Mouse (Mus musculus) liver, postnatal 0 days (tissue): Measurements from ENCODE around the gene Rbbp5. TPM values are rescaled to one million over a fixed set of nuclear protein-coding genes. Genes with fewer than 3 reads are reported as not detected.
"Not testable (repeated sequence)": the region's sequence is repeated elsewhere in the genome, so short reads cannot be mapped to it uniquely, and the experiment has no call there.

Experiments
- ATAC-seq: fragments of 200-750 bp; cut with Nextera tagmentation; 2 replicates; pipeline ENCODE4 v1.8.0; 2017; ENCODE audit warnings: mild to moderate bottlenecking, moderate library complexity
- DNase-seq: peaks from one replicate; pipeline ENCODE4 v3.0.0-alpha.2; 2016
- H3K27ac ChIP-seq: fragments of 300-500 bp; sonication (generic); 2 replicates; pipeline ENCODE4 v1.5.1; 2014; ENCODE audit warnings: antibody characterized with exemption, moderate library complexity, mild to moderate bottlenecking, low read depth
- H3K27me3 ChIP-seq: fragments of 300-500 bp; sonication (generic); 2 replicates; pipeline ENCODE4 v1.6.1; 2014; ENCODE audit warnings: low read length, control low read depth, mixed read lengths; ENCODE audit not compliant: insufficient read depth
- H3K36me3 ChIP-seq: fragments of 300-500 bp; sonication (generic); replicated peaks from 2 replicates; pipeline ENCODE4 v1.6.1; 2014; ENCODE audit warnings: mild to moderate bottlenecking, control low read depth, low read length, moderate library complexity, mixed read lengths; ENCODE audit not compliant: insufficient read depth
- H3K4me1 ChIP-seq: fragments of 300-500 bp; sonication (generic); 2 replicates; pipeline ENCODE4 v1.6.1; 2014; ENCODE audit warnings: antibody characterized with exemption, mild to moderate bottlenecking, control low read depth; ENCODE audit not compliant: insufficient read depth
- H3K4me2 ChIP-seq: fragments of 300-500 bp; sonication (generic); 2 replicates; pipeline ENCODE4 v1.6.1; 2014; ENCODE audit warnings: low read depth, mild to moderate bottlenecking, low read length, moderate library complexity, mixed read lengths
- H3K4me3 ChIP-seq: fragments of 300-500 bp; sonication (generic); 2 replicates; pipeline ENCODE4 v1.5.1; 2014; ENCODE audit warnings: low read depth, low read length
- H3K9ac ChIP-seq: fragments of 300-500 bp; sonication (generic); replicated peaks from 2 replicates; pipeline ENCODE4 v1.6.1; 2014; ENCODE audit warnings: mild to moderate bottlenecking, moderate library complexity
- H3K9me3 ChIP-seq: fragments of 300-500 bp; sonication (generic); 2 replicates; pipeline ENCODE4 v1.6.1; 2016; ENCODE audit warnings: mild to moderate bottlenecking, control low read depth, low read length, mixed read lengths
- CTCF ChIP-seq: sonication (generic); IDR thresholded peaks from 2 replicates; pipeline ENCODE4 v1.5.1; 2016; ENCODE audit warnings: antibody characterized with exemption, low read depth
- EP300 ChIP-seq: IDR thresholded peaks from 2 replicates; pipeline ENCODE4 v1.6.1; 2016; ENCODE audit warnings: antibody characterized with exemption, low read depth, mild to moderate bottlenecking
- WGBS: fragments of 180-500 bp; shearing (Covaris S2); extraction: QIAGEN DNeasy Blood & Tissue Kit; methylation state at CpG from one replicate; pipeline ENCODE4 v1.1.7; 2014; ENCODE audit not compliant: insufficient replicate concordance; 5-methylcytosine and 5-hydroxymethylcytosine counted together
- polyA plus RNA-seq: library from polyadenylated mRNA; unstranded; fragments of >200 nt; fragmentation: Nextera tagmentation; extraction: Ambion mirVana; gene quantifications from 2 replicates; pipeline ENCODE4 v1.2.1, GENCODE M21; 2015

The Rbbp5 gene
- polyA plus RNA-seq, 1 experiment from 2014 or later, result 13.1 TPM

DNA sequence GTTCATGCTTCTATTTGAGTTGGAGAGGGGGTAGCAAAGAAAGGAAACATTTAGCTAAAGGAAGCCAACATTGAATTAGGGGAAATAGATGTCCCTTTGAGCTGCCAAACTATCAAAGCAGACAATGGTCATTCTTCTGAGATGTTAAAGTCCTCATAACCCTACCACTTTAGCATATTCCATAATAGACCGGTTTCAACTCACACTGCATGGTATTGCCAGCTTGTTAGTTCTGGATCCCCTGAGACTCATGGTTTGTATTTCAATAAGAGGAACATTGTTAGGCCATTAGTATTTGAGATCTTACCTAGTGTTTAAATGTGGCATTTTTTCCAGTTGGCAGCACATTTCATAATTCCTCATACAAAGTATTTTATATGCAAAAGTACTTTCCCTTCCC is 40.2 kb upstream of the Rbbp5 start:
- H3K27ac ChIP-seq, result no peak overlapping the region
- TF ChIP-seq CTCF (no peak), EP300 (no peak)
- H3K9ac ChIP-seq, result no peak overlapping the region
- no peaks in the 10 kb centered on the region for H3K27me3 ChIP-seq
- peaks cover 32% of the 10 kb centered on the region for H3K36me3 ChIP-seq
- no peak overlapping the region for H3K4me2 ChIP-seq
- ATAC-seq (no peak), DNase-seq (no peak)
- no peaks in the 10 kb centered on the region for H3K9me3 ChIP-seq
- H3K4me3 ChIP-seq, result no peak overlapping the region
- H3K4me1 ChIP-seq, result peaks cover 9% of the 10 kb centered on the region
- WGBS, result 62% methylated on average over 1 of the region's 1 CpGs

DNA sequence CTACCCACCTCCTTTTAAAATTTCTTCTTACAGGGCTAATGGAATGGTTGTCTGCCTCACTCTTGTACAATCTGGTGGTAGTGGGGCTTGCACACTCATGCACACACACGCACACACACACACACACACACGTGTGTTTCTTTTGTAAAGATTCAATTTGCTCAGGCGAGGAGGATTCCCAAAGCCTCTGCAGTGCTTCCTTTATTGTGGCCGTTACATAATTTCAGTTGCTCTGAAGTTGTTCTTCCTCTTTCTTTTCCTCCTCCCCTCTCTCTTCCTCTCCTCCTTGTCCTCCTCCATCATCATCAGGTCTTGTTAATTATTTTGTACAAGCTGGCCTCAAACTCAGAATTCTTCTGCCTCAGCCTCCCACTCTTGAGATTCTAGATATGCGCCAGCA is 39.8 kb upstream of the Rbbp5 start:
- Histone ChIP-seq H3K9ac (no peak overlapping the region), H3K27me3 (no peaks in the 10 kb centered on the region), H3K27ac (no peak overlapping the region), H3K4me2 (no peak overlapping the region), H3K9me3 (no peaks in the 10 kb centered on the region), H3K36me3 (peaks cover 35% of the 10 kb centered on the region), H3K4me1 (peaks cover 9% of the 10 kb centered on the region), H3K4me3 (no peak overlapping the region)
- ATAC-seq (no peak), DNase-seq (no peak)
- WGBS, result 67% methylated on average over 5 of the region's 5 CpGs
- TF ChIP-seq CTCF (no peak), EP300 (no peak)

DNA sequence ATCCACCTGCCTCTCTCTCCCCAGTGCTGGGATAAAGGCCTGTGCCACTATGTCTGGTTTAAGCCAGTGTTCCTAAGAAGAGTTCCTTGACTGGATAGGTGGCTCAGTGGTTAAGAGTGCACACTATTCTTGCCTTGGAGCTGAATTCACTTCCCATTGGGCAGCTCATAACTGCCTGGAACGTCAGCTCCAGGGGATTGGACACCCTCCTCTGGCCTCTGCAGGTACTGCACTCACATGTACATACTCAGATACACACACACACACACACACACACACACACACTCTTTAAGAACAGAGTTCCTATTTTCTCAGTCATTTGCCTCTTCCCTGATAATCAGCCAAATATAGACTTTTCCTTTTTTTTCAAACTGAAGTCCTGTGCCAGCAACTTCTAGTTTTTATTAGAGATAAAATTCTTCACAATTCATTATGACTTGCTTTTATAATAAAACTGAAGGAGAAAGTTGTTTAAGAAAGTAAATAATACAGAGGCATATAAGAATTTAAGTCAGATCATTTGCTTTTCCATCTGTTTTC is 36.2 kb upstream of the Rbbp5 start:
- DNase-seq, result no peak
- Histone ChIP-seq H3K27me3 (no peaks in the 10 kb centered on the region), H3K4me3 (no peak overlapping the region), H3K27ac (no peak overlapping the region), H3K4me2 (no peak overlapping the region), H3K9me3 (no peaks in the 10 kb centered on the region), H3K9ac (no peak overlapping the region), H3K4me1 (peaks cover 9% of the 10 kb centered on the region), H3K36me3 (peaks cover 35% of the 10 kb centered on the region)
- TF ChIP-seq CTCF, result peak; percentile 29; the same call in 1 of the 2 replicates
- TF ChIP-seq EP300, result no peak
- ATAC-seq, result no peak
- 80% methylated on average over 1 of the region's 1 CpGs for WGBS

DNA sequence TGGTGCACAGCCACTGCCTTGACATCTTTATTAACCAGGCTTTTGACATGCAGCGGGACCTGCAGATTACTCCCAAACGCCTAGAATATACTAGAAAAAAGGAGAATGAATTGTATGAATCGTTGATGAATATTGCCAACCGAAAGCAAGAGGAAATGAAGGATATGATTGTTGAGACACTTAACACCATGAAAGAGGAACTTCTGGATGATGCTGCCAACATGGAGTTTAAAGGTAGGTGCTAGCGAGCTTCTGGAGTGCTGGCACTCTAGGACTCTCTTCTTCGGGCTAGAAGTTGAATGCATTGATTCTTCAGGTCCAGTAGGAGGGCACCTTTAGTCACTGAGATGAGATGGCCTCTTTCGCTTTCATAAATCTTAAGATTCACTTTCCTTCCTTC is 27.4 kb upstream of the Rbbp5 start:
- no peak overlapping the region for H3K4me3 ChIP-seq
- H3K4me1 ChIP-seq, result peaks cover 5% of the 10 kb centered on the region
- no peaks in the 10 kb centered on the region for H3K27me3 ChIP-seq
- H3K9me3 ChIP-seq, result no peaks in the 10 kb centered on the region
- DNase-seq (no peak), ATAC-seq (no peak)
- H3K4me2 ChIP-seq, result no peak overlapping the region
- 80% methylated on average over 7 of the region's 7 CpGs for WGBS
- no peak for TF ChIP-seq EP300
- H3K36me3 ChIP-seq, result peaks cover 33% of the 10 kb centered on the region
- no peak overlapping the region for H3K27ac ChIP-seq
- H3K9ac ChIP-seq, result no peak overlapping the region

DNA sequence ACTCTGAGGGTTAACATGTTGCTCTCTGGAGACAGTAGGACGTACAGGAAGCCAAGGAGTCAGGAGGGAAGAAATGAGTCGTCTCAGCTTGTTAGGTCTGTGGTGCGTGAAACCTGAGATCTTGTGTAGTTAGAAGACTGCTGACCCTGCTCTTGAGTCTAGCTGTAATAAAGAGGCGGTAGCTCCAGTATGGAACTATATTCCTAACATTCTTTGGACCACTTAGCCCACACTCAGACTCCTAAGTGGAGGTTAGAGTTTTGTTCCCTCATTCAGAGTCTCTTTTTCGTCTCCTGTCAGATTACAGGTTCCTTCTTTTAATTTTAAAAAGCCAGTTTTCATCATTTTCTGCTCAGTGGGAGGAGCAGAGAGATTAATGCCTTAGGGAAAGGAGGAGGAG is 12.5 kb upstream of the Rbbp5 start:
- Histone ChIP-seq H3K27ac (no peak overlapping the region), H3K9me3 (no peaks in the 10 kb centered on the region), H3K9ac (no peak overlapping the region), H3K4me3 (no peak overlapping the region), H3K27me3 (no peaks in the 10 kb centered on the region), H3K36me3 (peaks cover 31% of the 10 kb centered on the region), H3K4me2 (no peak overlapping the region), H3K4me1 (no peaks in the 10 kb centered on the region)
- TF ChIP-seq EP300 (no peak), CTCF (no peak)
- ATAC-seq, result no peak
- 81% methylated on average over 5 of the region's 5 CpGs for WGBS
- no peak for DNase-seq

DNA sequence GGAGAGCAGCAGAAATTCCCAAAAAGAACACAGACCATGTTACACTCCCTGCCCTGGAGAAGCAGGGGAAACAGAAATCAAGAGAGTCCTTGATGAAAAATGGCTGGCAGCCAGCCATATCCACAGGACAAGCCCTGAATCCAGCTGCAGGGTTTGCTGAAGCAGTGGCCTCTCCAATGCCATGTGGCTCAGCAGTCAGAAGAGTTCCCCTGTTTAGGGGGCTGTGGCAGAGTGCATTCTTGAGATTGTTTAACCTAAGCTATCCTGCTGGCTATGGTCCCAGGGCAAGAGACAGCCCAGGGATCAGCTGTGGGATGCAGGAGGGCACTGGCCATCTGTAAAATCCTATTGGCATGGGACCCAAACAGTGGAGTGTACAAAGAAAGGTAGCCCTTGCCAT is 8.2 kb upstream of the Rbbp5 start:
- H3K36me3 ChIP-seq, result peaks cover 10% of the 10 kb centered on the region
- H3K4me1 ChIP-seq, result no peaks in the 10 kb centered on the region
- no peak overlapping the region for H3K4me3 ChIP-seq
- no peak for ATAC-seq
- no peaks in the 10 kb centered on the region for H3K9me3 ChIP-seq
- TF ChIP-seq CTCF, result no peak
- TF ChIP-seq EP300, result no peak
- no peaks in the 10 kb centered on the region for H3K27me3 ChIP-seq
- H3K4me2 ChIP-seq, result no peak overlapping the region
- H3K27ac ChIP-seq, result no peak overlapping the region
- H3K9ac ChIP-seq, result no peak overlapping the region
- no peak for DNase-seq

DNA sequence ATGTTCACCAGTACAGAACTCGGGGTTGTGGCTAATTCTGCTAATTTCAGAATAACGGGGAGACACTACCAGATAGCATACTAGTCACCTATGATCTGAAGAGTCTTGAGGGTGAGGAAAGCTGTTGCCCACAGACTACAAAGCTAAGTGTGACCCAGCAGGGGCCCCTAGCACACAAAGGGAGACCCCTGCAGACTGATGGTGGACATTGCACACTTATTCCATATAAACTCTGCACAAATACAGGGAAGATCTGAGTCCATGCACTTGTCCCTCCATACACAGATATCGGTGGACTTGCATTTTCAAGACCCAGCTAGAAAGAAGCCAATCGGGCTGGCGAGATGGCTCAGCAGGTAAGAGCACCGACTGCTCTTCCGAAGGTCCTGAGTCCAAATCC is 7.6 kb upstream of the Rbbp5 start:
- H3K27ac ChIP-seq, result no peak overlapping the region
- no peaks in the 10 kb centered on the region for H3K4me1 ChIP-seq
- peaks cover 6% of the 10 kb centered on the region for H3K36me3 ChIP-seq
- H3K9ac ChIP-seq, result no peak overlapping the region
- H3K9me3 ChIP-seq, result no peaks in the 10 kb centered on the region
- no peak overlapping the region for H3K4me3 ChIP-seq
- H3K4me2 ChIP-seq, result no peak overlapping the region
- H3K27me3 ChIP-seq, result no peaks in the 10 kb centered on the region
- TF ChIP-seq CTCF (peak; percentile 37), EP300 (no peak)
- WGBS, result 85% methylated on average over 7 of the region's 7 CpGs
- ATAC-seq (no peak), DNase-seq (no peak)

DNA sequence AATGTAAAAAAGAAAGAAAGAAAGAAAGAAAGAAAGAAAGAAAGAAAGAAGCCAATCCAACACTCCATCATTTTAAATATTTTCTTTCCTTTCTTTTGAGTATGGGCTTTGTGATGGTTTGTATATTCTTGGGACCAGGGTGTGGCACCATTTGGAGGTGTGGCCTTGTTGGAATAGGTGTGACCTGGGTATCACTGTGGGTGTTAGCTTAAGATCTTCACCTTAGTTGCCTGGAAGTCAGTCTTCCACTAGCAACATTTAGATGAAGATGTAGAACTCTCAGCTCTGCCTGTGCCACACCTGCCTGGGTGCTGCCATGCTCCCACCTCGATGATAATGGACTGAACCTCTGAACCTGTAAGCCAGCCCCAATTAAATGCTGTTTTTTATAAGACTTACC is 7.1 kb upstream of the Rbbp5 start:
- 74% methylated on average over 1 of the region's 1 CpGs for WGBS
- not testable (repeated sequence) for DNase-seq, H3K4me2 ChIP-seq, H3K27ac ChIP-seq, H3K4me1 ChIP-seq, H3K36me3 ChIP-seq, H3K9ac ChIP-seq, H3K9me3 ChIP-seq, H3K4me3 ChIP-seq, ATAC-seq, H3K27me3 ChIP-seq
